Mouse (Mus musculus): ENCODE data around the gene Msrb2.

The Msrb2 gene

DNA sequence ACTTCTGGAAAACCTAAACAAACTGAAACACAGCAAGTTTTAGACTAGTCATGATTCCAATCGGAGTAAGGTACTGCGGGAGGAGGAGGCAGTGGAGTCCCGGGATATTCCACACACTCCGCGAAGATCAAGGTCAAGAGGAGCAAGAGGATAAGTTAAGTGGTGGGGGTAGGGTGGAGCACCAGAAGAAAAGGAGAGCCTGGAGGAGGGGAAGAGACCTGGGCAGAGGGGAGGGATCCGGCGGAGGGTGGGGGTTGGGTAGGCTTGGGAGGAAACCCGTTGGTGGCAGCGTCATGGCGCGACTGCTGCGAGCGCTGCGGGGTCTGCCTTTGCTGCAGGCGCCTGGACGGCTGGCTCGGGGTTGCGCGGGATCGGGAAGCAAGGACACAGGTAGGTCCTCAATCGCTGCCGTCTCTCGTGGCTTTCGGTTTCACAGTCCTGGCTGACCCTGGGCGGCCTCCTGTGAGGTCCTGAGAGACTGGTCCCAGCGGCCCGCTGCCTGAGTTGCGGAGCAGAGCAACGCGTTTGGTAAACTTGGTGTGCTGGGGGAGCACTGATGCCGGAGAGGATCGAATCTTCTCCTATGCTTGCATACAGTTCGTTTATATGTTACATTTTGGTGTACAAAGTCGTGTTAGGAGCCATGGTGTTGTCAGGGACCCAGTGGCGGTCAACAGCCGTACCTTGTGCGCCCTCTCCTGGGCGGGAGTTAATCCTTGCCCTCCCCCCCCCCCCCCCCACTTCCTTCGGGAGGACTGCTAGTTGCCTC is at the start of gene Msrb2:
Gene Msrb2 (plus strand): TSS at position 51 of the 769 bp plus-strand sequence.
- DNase-seq (ENCODE audit: low spot score) = peak; percentile 68

DNA sequence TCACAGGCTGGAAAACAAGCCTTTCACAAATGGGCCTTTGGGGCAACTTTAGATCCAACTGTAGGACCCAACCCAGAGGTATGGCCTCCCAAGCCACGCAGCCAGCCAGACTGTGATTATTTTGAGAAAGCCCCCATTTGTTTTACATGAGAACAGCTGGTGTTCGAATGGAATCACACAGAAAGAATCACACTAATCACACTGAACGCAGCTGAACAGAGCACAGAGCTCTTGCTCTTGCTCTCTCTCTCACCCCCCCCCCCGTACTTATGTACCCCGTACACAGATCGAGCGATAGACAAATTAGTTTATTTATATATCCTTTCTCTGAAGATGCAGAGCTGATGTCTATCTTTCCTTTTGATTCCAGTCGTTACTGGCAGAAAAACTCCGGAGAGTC is 48.8 kb upstream of the Msrb2 start:
- DNase-seq (ENCODE audit: low spot score) = no peak

DNA sequence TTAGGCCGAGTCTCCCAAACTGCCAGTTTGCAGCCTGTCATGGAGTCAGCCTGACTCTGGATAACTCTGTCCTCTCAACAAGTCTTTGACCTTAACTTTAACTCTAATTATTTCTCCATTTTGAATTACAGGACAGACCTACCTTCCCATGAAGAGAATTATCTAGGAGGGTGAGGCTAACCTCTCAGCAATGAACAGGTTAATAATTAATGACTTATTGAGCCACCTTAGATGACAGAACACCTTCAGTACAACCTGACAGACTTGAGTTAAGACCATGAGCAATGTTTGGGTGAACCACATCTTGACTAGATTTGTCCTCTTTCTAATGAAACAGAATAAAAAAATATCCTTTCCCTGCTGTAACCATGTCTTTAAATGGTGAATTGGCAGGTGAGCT is 44.9 kb upstream of the Msrb2 start:
- no peak for DNase-seq (ENCODE audit: low spot score)

DNA sequence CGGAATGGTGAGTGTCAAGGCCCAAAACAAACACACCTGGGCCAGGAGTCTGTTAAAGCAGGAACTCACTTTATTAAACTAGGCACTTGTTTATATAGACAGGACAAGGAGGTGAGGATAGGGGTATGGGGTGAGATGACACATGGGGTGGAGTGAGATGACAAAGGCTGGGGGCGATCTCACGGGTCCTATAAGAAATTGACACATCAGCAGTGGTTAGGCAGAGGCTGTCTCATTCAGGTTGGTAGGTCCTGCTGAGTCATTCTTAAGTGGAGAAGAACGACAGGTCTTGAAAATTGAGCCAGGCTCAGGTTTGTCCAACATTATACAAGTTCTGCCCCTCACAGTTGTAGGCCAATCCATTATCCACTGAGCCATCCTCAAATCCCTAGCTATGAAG is 43.4 kb upstream of the Msrb2 start:
- DNase-seq (ENCODE audit: low spot score) = no peak

DNA sequence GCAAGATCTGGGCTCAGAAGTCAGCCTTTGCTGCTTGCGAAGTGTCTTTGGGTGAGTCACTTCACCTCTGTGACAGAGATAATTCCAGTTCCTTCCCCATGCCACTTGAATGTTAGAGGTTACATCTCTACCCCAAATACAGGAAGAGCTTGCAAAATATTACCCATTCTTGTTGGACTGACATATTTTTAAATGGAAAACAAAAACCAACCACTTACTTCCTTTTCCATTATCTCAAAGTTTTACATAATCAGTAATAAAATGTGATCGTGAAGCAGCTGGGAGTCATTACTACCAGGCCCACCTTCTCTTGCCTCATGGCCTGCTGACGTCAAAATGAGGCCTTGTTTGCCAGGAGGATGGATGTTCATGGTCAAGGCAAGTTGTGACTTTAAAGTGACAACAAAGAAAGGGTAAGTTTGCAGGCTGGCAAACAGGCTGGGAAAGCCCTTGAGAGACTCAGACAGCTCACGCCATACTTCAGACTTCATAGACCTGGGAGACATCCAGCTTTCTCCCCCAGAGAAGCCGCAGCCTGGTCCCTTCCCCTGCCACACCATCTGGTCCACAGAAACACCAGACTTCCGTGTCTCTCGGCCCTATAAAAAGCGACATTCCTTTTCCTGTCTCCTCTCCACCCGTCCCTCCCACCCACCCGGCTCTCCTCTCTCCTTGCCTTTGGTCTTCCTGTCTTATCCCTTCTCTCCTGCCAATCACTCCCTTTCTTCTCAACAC is 27.2 kb upstream of the Msrb2 start:
- peak; percentile 14 for DNase-seq (ENCODE audit: low spot score)

DNA sequence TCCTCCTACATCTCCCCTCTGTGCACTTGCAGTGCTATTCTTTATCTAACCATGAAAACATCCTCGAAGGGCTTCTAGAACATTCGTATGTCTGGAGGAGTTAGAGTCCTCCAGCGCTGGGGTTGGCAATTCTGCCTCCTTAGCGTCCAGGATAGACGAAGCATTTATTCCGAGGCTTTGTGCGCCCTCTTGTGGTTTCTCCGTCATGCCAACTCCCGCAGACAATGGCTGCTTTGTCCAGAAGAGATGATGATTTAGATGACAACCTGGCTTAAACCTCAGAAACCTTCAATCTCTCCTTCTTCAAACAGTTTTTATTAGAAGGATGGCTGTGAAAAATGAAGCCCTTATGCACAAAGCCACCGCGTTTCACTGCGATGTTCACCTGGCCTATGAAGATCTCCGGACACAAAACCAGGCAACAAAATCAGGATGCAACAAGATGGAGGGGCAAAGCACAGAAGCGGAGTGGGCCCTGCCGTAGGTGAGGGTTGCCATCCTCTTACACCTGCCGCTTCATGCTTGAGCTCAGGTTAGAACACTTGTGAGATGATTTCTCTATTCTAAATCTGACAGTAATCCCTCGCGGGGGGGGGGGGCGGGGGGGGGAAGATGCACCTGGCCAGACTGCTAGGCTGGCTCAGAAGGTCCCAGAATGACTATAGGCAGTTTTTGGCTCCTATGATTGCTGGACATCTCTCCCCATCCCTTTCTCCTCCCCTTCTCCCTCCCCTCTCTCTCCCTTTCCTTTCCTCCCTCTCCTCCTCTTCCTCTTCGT is 26.4 kb upstream of the Msrb2 start:
- DNase-seq (ENCODE audit: low spot score) = peak; percentile 83

DNA sequence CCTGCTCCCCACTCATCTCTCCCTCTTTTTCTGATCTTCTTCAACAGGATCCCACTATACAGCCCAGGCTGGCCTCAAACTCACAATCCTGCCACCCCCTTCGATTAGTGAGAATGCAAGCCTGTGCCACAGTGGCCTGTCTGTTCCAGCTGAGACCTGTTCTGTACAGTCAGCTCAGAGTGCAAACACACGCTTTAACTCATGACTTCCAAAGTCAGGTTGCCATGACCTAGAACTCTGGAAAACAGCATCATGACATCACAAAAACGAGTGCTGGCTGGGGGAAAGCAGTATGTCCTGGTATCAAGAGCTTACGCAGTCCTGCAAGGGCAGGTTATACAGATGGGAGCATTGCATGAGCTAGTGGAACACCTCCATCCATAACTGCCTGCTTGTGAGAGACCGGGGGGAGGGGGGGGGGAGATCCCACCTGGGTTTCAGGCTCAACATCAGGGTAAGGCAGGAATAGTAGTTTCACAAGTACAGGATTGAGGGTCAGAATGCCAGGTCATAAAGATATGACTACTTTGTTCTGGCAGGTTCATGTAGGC is 25.8 kb upstream of the Msrb2 start:
- DNase-seq (ENCODE audit: low spot score) = no peak

DNA sequence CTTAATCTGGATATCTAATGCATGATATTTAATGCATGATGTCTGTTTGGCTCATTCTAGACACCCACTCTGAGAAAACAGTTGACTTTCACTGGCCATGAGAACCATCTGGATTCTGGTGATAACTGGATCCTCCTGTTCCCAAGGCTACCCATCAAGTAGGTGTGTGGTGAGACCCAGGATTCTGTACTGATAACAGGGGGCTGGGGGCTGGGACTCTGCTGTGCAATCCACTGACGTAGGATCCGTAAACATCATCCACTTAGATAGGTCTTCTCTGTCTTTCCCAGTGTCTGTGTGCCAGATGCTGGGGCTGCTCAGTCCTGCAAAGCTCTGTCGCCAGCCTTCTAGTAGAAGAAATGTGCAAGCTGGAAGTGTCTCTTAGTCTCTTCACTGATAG is 22.8 kb upstream of the Msrb2 start:
- DNase-seq (ENCODE audit: low spot score) = no peak

DNA sequence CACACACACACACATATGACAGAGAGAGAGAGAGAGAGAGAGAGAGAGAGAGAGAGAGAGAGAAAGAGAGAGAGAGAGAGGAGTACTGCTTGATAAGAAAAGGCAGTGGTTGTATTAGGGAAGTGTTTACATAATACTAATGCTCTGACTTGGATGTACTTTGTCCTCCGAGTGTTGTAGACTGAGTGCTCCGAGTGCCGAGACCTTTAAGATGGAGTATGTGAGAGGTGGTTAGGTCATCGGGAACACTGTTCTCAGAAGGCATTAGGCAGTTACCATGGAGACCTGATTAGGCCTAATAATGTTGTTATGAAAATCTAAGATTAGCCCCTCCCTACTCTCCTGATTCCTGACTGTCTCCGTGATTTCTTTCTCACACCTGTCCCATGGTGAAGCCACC is 21.1 kb upstream of the Msrb2 start:
- no peak for DNase-seq (ENCODE audit: low spot score)

DNA sequence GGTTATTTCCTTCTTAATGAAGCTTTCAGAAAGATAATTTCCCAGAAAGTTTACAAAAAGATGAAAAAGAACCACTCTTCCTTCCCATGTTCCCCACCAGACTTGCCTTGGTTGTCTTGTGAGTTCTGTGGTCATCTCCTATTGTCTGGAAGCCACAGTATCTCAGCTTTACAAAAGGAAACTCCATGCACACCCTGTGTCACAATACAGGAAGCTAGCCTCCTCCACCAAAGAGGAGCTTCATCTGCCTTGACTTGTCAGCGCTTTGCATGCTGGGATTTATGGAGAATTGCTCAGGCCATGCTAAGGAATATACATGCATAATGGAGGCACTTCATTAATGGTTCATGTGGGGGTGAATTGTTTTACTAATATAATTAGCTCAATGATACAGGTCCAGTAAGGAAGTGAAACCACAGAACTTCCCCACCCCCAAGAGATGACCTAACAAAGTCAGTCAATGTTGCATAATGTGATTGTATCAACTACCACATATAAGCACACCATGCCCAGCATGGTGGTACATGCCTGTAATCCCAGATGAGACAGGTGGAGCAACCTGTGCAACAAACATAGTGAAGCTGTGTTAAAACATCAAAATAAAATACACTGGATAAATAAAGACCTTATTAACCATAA is 19.5 kb upstream of the Msrb2 start:
- no peak for DNase-seq (ENCODE audit: low spot score)

DNA sequence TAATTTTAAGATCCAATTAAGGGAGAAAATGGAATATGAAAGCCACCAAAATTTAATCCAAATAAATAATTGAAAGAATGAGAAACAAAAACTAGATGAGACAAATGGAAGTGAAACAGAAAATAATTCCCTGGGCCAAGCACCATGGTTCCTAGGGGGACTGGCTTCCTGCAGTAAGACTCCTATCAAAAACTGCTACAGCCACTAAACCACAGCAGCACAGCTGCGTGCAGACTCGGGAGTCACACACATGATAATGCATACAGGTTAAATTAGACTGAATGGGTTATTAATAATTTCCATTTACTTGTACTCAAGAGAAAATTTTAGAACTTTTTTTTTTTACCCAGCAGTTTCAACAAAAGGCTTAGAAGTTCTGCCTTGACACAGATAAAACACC is 18.1 kb upstream of the Msrb2 start:
- no peak for DNase-seq (ENCODE audit: low spot score)

DNA sequence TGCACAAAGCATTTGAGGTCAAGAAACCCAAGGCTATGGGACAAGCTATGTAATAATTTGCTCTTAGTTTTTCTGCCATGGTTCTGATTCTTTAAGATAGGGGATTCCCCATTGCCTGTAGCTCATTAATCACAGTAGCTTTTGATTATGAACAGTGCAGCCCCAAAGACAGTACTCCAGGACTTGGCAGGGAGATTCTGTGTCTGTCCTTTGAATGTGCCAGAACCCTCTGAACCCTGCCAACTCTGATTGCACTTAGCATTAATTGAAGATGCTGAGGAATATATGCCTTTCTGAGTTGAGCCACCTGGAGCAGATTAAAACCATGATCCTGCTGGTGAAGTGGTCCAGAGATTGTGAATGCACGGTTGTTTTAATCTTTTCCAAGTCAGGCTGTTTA is 8.4 kb upstream of the Msrb2 start:
- DNase-seq (ENCODE audit: low spot score) = no peak

DNA sequence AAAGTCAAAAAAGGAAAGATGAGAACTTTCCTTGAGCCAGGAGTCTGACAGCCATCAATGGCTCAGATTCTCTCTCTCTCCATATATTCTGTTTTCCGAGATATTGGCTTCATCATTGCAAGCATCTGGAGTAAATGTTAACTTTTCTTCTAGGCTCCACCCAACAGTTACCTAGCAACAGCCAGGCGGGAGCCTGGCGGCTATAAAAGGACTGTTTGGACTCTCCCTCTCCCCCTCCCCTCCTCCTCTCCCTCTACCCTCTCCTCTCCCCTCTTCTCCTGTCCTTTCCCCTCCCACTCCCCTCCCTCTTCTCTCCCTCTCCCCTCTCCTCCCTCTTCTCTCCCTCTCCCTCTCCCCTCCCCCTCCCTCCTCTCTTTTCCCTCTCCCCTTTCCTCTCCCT is 4.8 kb upstream of the Msrb2 start:
- no peak for DNase-seq (ENCODE audit: low spot score)

DNA sequence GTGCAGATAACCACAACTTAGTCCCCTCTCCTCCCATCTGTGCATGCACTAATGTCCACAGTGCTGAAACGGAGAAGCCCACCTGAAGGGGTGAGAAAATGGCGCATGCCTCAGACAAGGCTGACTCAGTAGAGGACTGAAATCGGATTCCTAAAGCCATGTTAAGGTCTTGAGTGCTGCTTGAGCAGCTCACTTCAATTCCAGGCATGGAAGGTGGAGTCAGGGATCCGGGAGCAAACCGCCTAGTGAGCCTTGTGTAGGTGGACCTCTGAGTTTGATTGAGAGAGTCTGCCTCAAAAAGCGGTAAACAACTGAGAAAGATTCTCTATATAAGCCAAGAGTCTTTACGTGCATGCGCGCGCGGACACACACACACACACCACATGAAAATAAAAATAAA is 4.1 kb upstream of the Msrb2 start:
- DNase-seq (ENCODE audit: low spot score) = no peak

DNA sequence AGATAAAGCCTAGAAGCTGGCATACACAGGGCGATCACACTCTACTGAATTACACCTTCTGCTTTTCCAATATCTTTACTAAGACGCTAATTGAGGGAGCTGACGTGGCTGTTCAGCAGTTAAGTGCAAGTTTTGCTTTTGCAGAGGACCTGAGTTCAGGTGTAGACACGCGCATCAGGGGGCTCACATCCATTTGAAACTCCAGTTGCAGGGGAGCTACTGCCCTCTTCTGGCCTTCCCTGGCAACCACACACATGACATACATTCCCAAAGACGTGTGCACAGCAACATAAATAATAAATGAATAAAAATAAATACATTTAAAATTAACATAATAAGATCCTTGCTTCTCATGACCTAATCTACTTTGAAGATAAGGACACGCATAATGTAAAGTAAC is 2.5 kb downstream of the Msrb2 start:
- no peak for DNase-seq (ENCODE audit: low spot score)

DNA sequence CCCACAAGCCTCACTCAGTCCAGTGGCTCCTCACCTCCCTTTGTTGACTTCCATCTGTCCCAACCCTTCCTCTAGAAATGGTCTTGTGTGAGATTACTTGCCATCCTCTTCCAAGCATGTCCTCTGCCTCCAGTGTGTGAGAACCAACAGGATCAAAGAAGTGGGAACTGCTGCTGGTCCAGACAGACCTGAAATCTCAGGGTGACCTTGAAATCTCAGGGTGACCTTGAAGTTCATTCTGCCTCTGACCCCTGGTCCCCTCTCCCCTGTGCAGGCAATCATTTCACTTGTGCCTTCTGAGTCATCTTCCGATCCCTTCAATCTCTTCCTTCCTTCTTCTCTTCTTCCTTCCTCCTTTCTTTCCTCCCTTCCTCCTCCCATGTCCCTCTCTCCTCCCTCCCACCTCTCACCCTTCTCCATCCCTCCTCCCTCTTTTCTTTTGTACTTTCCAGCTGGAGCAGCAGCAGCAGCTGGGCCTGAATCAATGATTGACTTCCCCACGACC is 9.3 kb downstream of the Msrb2 start:
- no peak for DNase-seq (ENCODE audit: low spot score)

DNA sequence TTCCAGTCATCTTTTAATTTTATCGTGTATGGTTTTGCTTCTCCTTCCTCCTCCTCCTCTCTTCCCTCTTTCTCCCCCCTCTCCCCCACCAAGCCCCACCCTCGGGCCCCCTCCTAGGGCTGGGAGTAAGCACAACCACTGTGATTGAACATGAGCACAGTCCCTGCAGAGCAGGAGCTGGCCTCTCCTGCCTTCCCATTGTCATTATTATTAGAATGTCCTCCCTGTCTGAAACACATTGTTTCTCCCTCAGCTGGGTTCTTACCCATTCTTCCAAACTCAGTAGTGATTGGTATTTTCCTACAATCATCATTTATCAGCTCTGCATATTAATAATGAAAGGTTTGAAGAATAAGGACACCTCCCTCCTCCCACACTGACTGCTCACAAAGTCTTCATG is 9.7 kb downstream of the Msrb2 start:
- no peak for DNase-seq (ENCODE audit: low spot score)

DNA sequence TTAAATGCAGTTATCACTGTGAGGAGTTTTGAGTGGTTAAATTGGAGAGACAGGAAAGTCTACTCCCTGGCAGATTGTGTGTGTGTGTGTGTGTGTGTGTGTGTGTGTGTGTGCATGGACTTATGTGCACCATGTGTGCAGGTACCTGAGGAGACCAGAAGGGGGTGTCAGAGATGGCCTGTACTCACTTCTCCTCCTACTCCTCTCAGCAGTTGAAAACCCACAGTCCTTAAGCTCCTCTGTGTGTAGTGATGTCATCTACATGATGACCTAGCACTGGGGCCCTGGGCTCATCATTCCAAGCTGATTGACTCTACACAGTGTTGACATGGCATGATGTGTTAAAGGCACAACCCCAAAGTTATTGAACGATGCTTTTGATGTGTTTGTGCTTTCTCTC is 11.0 kb downstream of the Msrb2 start:
- no peak for DNase-seq (ENCODE audit: low spot score)

DNA sequence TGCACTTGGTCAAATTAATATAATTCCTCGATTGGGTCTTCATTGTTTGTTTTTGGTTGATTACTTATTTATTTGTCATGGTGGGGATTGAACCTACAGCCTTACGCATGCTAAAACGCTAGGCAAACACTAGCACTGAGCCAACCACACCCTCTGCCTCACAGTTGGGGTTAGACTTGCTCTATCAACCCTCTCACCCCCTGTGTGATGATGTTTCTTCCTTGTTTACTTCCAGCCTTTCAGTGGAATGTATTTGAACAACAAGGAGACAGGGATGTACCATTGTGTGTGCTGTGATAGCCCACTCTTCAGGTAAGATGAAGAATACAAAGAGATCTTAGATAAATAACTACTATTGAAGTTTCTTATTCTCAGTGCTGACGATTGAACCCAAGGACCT is 11.8 kb downstream of the Msrb2 start:
- DNase-seq (ENCODE audit: low spot score) = no peak

DNA sequence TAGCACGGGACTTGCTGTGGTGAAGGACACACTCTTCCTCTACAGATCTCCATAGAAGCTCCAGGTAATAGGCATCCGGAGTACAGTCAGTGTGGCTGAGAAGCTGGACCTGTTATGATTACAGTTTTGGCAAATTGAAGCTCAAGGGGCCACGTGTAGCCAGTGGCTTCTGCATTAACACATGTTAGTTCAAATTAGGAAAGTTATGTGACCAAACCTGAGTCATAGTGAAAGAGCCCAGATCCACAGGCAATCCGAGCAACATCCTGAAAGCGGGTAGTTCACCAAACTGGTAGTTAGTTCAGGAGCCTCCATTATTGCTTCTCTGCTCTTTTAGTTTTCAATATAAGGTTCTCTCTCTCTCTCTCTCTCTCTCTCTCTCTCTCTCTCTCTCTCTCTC is 14.5 kb downstream of the Msrb2 start:
- no peak for DNase-seq (ENCODE audit: low spot score)

DNA sequence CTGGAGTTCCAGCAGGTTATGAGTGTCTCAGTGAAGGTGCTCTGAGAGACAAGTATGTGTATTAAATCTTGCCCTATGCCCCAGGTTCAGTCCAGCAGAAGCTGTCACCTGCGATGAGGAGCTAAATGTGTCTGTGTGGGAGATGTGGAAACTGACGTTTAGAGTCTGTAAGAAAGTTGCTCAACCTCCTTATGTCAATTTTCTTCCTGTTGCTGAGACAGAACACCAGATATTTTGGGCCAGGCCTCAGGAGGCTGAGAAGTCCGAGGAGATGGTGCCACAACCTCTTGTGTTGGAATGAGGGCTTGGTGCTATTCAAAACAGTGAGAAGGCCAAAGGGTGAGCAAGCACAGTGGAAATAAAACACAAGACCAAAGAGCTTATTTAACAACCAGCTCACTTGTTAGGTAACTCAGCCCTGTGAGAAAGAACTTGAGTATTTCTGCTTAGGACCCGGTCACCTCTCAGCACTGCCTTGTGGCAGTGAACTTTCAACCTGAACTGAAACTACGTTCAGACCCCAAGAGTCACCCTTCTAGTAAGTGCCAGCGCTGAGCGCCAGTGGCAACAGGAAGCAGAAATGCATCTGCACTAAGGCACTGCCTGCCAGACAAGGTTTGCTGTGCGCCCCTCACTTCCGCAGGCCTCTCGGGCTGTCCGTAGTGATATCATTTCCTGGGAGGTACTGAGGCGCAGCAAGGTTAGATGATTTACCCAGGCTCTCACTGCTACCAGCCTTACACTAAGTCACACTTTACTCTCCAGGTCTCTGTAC is 17.3 kb downstream of the Msrb2 start:
- no peak for DNase-seq (ENCODE audit: low spot score)
